Mouse (Mus musculus) activated CD4-positive, CD25-positive, alpha-beta regulatory T cell, adult 4 months (primary cell): Measurements from ENCODE around the gene Otop3. TPM values are rescaled to one million over a fixed set of nuclear protein-coding genes. Genes with fewer than 3 reads are reported as not detected.

Experiments
- polyA plus RNA-seq, 2 experiments: library from polyadenylated mRNA; unstranded; fragments of 100-300 nt; shearing (Covaris generic); gene quantifications; one replicate each; pipeline ENCODE4 v1.2.1; 2017

Gene Otop3
- polyA plus RNA-seq, 2 experiments from 2014 or later, result 0.13 TPM; not detected in 1

Other genes with a start within 250 kb of the Otop3 start
- gene Rab37, start 243.3 kb upstream of the Otop3 start, polyA plus RNA-seq, result 100 to 1,000 TPM; 149 to 158 TPM
- 1 to 10 TPM in 1 of 2 experiments, under 1 TPM in 1; 0.37 to 1.5 TPM for gene Cd300lf, start 200.7 kb upstream of the Otop3 start, polyA plus RNA-seq
- 100 to 1,000 TPM; 166 to 228 TPM for gene Slc9a3r1, start 171.4 kb upstream of the Otop3 start, polyA plus RNA-seq
- gene Tmem104, start 147.2 kb upstream of the Otop3 start, polyA plus RNA-seq, result 10 to 100 TPM in 1 of 2 experiments, 1 to 10 TPM in 1; 9.3 to 11.9 TPM
- 10 to 100 TPM; 14.0 to 14.6 TPM for gene Nat9, start 146.9 kb upstream of the Otop3 start, polyA plus RNA-seq
- not detected for gene Grin2c, start 67.5 kb upstream of the Otop3 start, polyA plus RNA-seq
- gene Fdxr, start 57.7 kb upstream of the Otop3 start, polyA plus RNA-seq, result 10 to 100 TPM; 18.4 to 26.6 TPM
- under 1 TPM; 0.56 to 0.57 TPM for gene Fads6, start 37.1 kb upstream of the Otop3 start, polyA plus RNA-seq
- gene Otop2, start 27.6 kb upstream of the Otop3 start, polyA plus RNA-seq, result not detected
- gene Ush1g, start 12.7 kb upstream of the Otop3 start, polyA plus RNA-seq, result not detected
- gene Hid1, start 33.0 kb downstream of the Otop3 start, polyA plus RNA-seq, result 1 to 10 TPM; 2.6 to 3.2 TPM
- gene Cdr2l, start 47.2 kb downstream of the Otop3 start, polyA plus RNA-seq, result under 1 TPM in 1 of 2 experiments, not detected in 1; 0.12 TPM
- gene Mrpl58, start 69.0 kb downstream of the Otop3 start, polyA plus RNA-seq, result 100 to 1,000 TPM; 206 to 214 TPM
- 100 to 1,000 TPM; 705 to 855 TPM for gene Atp5h, start 85.2 kb downstream of the Otop3 start, polyA plus RNA-seq
- 10 to 100 TPM in 1 of 2 experiments, 1 to 10 TPM in 1; 6.9 to 12.2 TPM for gene Kctd2, start 85.4 kb downstream of the Otop3 start, polyA plus RNA-seq
- not detected for gene Trim80, start 105.8 kb downstream of the Otop3 start, polyA plus RNA-seq
- gene Slc16a5, start 127.7 kb downstream of the Otop3 start, polyA plus RNA-seq, result 1 to 10 TPM; 2.9 to 3.1 TPM
- 10 to 100 TPM; 49.9 to 59.3 TPM for gene Armc7, start 140.9 kb downstream of the Otop3 start, polyA plus RNA-seq
- 100 to 1,000 TPM; 287 to 293 TPM for gene Nt5c, start 157.1 kb downstream of the Otop3 start, polyA plus RNA-seq
- gene Jpt1, start 179.7 kb downstream of the Otop3 start, polyA plus RNA-seq, result 100 to 1,000 TPM; 506 to 510 TPM
- 100 to 1,000 TPM; 724 to 797 TPM for gene Sumo2, start 201.5 kb downstream of the Otop3 start, polyA plus RNA-seq
- 10 to 100 TPM; 36.8 to 39.0 TPM for gene Nup85, start 229.7 kb downstream of the Otop3 start, polyA plus RNA-seq